Mouse (Mus musculus): Measurements from ENCODE around the gene Lmln.
"Not testable (repeated sequence)": the region's sequence is repeated elsewhere in the genome, so short reads cannot be mapped to it uniquely, and the experiment has no call there.

The Lmln gene

GRCm38 (mm10) chr16:33062024-33062681 is at the start of gene Lmln:
Lmln (plus strand) TSS chr16:33062521.
- peak; percentile 88 for DNase-seq

GRCm38 (mm10) chr16:33013801-33014200 is 48.5 kb upstream of the Lmln start:
- no peak for DNase-seq

GRCm38 (mm10) chr16:33014921-33015320 is 47.4 kb upstream of the Lmln start:
- no peak for DNase-seq

GRCm38 (mm10) chr16:33015396-33015907 is 46.9 kb upstream of the Lmln start:
- no peak for DNase-seq

- no peak for DNase-seq
Observed at GRCm38 (mm10) chr16:33015986-33016385, 46.3 kb upstream of the Lmln start.

- DNase-seq: no peak
Observed at GRCm38 (mm10) chr16:33017677-33018349, 44.5 kb upstream of the Lmln start.

GRCm38 (mm10) chr16:33019117-33019770 is 43.1 kb upstream of the Lmln start:
- DNase-seq: no peak

GRCm38 (mm10) chr16:33021381-33021780 is 40.9 kb upstream of the Lmln start:
- no peak for DNase-seq

- DNase-seq: peak; percentile 85
Observed at GRCm38 (mm10) chr16:33023750-33024149, 38.6 kb upstream of the Lmln start.

GRCm38 (mm10) chr16:33024456-33025104 is 37.7 kb upstream of the Lmln start:
- DNase-seq: no peak

GRCm38 (mm10) chr16:33026357-33026756 is 36.0 kb upstream of the Lmln start:
- DNase-seq: peak; percentile 46

- DNase-seq: no peak
Observed at GRCm38 (mm10) chr16:33036006-33036405, 26.3 kb upstream of the Lmln start.

- DNase-seq: no peak
Observed at GRCm38 (mm10) chr16:33042682-33043081, 19.6 kb upstream of the Lmln start.

- no peak for DNase-seq
Observed at GRCm38 (mm10) chr16:33043268-33043667, 19.1 kb upstream of the Lmln start.

GRCm38 (mm10) chr16:33048004-33048403 is 14.3 kb upstream of the Lmln start:
- DNase-seq: no peak

- DNase-seq: no peak
Observed at GRCm38 (mm10) chr16:33048686-33049085, 13.6 kb upstream of the Lmln start.

- DNase-seq: no peak
Observed at GRCm38 (mm10) chr16:33049809-33050208, 12.5 kb upstream of the Lmln start.

- no peak for DNase-seq
Observed at GRCm38 (mm10) chr16:33053141-33053540, 9.2 kb upstream of the Lmln start.

- not testable (repeated sequence) for DNase-seq
Observed at GRCm38 (mm10) chr16:33054927-33055326, 7.4 kb upstream of the Lmln start.

- DNase-seq: no peak
Observed at GRCm38 (mm10) chr16:33055655-33056054, 6.7 kb upstream of the Lmln start.

GRCm38 (mm10) chr16:33056095-33056785 is 6.1 kb upstream of the Lmln start, which contains the start of the genes Iqcg and Rpl35a:
Iqcg (minus strand) TSS chr16:33056218.
Rpl35a (plus strand) TSS chr16:33056453.
- peak; percentile 89 for DNase-seq

GRCm38 (mm10) chr16:33056786-33057185 is 5.5 kb upstream of the Lmln start:
- DNase-seq: no peak

- DNase-seq: no peak
Observed at GRCm38 (mm10) chr16:33058033-33058432, 4.3 kb upstream of the Lmln start.

Data from right cerebral cortex, postnatal 14 days (tissue).